Mouse (Mus musculus) embryo, embryonic 11.5 days (tissue): ENCODE results near the gene Fdps.

Experiments used
- DNase-seq: peaks from one replicate; pipeline ENCODE4 v3.0.0-alpha.2; 2012; ENCODE audit warnings: low read depth, low spot score

Gene Fdps

DNA sequence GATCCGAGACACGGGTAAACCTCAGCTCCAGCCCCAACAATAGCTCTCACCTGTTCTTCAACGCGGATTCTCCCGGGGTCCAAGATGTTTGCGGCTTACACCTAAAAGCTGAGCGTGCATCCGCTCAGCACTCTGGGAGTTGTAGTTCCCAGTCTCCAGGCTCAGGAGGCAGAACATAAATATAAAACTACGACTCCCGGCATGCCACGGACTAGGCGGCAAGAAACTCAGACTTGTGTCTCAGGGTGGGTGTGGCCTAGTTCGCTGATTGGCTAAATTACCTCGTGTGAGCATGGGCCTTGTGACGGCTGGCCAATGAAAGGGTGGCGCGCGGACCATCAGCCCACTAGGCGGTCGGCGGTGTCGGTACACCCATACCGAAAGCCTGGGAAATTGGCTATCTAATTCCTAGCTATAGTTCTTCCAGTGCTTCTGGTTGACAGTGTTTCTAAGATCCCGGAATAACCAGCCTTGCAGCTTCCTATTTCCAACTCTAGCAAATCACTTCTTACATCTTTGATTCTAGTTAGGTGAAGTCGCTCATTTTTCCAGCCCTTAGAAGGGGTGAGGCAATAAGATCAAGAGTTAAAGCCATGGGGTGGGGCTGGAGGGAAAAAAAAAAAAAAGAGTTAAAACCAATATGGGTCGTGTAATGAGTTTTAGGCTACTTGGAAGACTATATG is at the start of gene Fdps:
TSS of gene Fdps (minus strand) at position 148 of the 683 bp plus-strand sequence.
- DNase-seq: peak; percentile 98

DNA sequence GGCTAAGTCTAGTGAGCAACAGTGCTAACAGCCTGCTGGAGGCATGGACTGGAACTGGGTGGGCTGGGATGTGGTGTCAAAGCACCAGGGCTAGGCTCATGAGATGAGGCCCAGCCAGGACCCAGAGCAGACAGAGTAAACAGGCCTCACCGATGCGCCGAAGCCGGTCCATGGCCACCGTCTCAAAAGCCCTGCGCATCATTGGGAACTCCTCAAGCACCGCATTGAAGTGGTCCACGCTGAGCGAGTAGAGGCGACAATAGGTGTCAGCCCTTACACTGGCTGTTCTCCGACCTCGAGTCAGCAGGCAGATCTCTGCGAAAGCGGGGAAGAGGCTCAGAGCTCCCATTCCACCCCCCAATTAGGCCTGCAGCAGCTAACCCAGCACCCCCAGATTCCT is 46.8 kb upstream of the Fdps start:
- DNase-seq: no peak

- DNase-seq: no peak
These were observed 46.2 kb upstream of the Fdps start for GRCm38 (mm10) chr3:89147979-89148311.

DNA sequence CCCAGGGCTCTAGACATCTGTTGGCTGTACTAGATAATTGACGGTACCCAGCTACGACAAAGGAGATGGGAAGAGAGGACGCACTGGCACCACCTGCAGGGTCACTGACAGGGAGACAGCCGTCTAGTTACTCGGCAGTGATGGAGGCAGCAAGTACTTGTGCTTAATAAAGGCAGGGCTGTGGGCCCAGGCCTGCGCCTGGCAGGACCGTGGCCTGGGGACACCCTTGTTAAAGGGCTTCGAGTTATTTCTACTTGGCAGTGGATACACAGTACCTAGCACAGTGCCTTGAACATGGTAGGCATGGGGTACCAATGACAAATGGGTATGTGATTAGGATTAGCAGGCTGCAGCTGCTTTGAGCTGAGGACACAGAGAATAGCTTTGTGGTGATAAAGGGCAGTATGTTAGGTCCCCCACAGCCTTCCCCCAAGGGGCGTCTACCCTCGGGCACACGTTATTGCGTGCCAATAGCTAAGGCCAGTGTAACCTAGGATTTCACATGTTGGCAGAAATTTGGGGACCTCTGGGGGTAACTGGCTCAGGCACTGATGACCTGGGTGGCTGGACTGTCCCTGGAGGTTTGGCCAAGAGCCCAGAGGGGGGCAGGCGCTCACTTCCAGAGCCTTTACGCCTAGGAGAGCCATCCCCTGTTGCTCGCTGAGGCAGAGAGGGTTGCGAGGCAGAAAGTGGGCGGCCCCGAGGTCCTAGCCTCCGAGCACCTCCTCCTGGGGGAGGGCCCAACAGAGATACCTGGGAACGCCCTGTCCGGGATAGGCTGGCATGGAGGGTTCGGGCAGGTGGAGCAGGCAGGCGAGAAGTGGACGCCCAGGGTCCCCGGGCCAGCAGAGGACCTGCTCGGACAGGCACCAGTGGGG is 45.6 kb upstream of the Fdps start:
- no peak for DNase-seq

DNA sequence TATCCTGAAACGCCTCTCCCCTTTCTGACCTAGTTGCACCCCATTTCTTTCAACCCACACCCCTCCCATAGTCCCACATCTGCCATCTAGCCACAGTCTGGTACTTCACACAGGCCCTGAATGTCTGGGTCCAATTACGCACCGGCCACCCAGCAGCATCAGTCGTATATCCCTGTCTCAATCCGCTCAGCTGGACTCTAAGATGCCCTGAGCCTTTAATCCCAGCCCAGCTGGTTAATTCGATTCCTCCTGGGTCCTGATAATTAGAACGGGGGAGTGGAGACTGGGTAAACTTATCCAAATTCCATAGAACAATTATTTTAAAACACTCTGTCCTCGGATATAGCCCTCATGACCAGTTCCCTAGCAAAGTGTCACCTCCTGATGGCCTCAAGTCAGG is 43.8 kb upstream of the Fdps start:
- DNase-seq: no peak

DNA sequence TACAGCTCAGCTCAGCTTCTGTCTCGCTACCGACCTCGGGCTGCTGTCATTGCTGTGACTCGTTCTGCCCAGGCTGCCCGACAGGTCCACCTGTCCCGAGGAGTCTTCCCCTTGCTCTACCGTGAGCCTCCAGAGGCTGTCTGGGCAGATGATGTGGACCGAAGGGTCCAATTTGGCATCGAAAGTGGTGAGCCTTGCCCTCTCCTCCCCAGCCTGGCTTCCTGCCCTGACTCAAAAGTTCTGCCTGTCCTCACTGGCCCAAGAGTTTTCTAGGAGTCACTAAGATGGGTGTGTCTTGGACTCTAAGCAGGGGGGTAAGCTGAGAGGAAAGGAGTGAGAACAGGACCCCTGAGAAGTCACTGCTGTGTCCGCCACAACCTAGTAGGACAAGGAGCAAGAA is 43.1 kb upstream of the Fdps start:
- no peak for DNase-seq

DNA sequence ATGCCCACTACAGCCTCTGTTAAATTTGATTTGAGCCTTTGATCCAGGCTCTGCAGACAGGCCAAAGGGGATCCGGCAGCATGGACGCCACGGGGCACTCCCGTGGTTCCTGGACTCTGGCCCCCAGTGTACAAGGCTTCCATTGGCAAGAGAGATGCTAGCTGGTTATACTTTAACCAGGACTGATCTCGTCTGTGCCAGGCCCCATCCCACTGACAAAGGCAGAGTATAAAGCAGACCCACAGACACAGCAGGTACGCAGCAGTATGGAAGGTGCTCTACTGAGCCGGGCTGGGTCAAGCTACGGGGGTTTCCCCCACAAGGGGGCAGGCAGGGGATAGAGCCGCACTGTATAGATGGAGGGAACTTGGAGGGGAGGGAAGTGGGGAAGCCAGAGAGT is 34.6 kb upstream of the Fdps start:
- DNase-seq: no peak

GRCm38 (mm10) chr3:89135958-89136357 is 34.2 kb upstream of the Fdps start, which contains the start of gene Pklr:
Gene Pklr (plus strand): TSS chr3:89136142.
- no peak for DNase-seq

GRCm38 (mm10) chr3:89133752-89134151 is 32.0 kb upstream of the Fdps start:
- DNase-seq: no peak

GRCm38 (mm10) chr3:89133063-89133450 is 31.3 kb upstream of the Fdps start:
- no peak for DNase-seq

DNA sequence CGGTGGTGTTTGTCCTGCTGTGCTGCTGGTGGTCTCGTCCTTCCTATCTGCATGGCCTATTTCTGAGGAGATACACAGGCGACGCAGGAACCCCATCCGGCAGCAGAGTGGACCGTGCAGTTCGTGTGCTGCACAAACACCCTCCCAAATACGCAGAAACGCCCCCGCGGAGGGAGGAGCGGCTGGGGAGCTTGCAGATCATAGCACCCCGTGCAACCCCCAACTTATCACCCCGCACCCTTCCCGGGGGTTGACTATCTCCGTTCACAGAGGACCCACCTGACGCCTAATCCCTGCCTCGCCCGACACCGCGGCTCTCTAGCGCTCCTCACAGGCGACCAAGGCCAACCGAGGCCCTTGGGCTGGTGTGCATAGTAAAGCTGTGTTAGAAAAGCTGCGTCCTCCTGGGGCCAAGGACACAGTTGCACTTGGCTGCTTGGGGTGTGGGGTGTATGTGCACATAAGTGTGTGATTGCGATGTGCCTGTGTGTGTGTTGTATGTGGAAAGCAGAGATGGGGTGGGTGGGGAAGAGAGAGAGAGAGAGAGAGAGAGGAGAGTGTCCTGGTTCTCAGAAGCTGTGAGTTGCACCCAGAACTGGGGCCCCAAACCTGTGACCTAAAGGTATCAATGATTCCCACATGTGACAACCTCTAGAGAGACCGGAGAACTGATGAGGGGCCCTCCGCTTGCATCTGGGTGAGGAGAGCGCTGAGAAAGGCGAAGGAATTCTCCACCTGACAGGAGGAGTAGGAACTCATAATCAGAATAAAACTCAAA is 30.7 kb upstream of the Fdps start:
- no peak for DNase-seq

- DNase-seq: no peak
These were observed 30.1 kb upstream of the Fdps start for GRCm38 (mm10) chr3:89131816-89132215.

GRCm38 (mm10) chr3:89129908-89130307 is 28.1 kb upstream of the Fdps start:
- no peak for DNase-seq

- no peak for DNase-seq
These were observed 24.2 kb upstream of the Fdps start for GRCm38 (mm10) chr3:89125981-89126380.

- no peak for DNase-seq
These were observed 22.5 kb upstream of the Fdps start for GRCm38 (mm10) chr3:89124241-89124640.

DNA sequence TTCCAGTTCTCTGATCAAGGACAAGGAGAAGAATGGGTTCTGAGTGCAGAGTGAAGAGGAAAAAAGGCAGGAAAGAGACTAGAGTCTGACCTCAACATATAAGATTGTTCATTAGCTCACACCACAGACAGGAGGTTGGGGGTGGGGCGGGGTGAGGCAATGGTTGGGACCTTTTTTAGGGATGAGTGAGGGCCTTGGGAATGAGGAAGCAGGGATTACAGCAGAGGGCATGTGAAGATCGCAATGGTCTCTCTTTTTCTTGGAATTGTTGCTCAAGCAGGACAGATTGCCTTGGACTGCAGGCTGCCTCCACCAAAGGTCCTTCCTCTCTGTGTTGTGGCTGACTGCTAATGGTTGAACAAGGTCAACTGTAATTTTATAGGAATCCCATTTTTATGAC is 21.6 kb upstream of the Fdps start:
- DNase-seq: no peak

DNA sequence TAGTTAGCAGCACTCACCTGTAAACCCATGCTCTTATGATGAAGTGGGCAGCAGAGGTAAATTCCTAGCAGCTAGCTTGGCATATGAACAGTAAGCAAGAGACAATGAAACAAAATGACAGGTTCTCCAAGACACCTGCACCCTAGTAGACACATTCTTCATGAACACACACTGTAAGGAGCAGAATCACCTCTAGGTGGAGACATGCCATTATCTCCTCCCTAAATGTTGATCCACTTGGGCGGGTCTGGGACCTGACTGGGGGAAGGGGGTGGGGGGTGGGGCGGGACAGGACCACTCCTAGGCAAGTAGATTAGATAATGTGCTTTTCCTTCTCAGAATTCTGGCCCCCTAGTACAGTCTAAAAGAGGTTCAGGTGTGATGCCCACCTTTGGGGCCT is 13.8 kb upstream of the Fdps start:
- DNase-seq: no peak

DNA sequence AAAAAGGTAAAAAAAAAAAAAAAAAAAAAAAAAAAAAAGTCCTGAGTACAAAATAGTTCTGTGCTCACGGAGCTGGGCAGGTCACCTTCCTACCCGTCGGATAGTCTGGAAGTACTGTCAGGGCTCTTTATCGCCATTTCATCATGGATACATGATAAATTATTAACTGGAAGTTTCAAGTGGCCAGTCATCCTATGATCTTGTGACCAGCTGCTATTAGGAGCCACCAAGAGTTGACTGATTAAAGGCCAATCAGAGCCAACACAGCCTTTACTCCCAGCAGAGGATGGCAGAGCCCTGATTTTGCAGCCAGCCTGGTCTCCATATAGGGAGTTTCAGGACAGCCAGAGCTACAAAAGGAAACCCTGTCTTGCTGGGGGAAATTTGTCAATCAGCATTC is 11.3 kb upstream of the Fdps start:
- no peak for DNase-seq

- no peak for DNase-seq
These were observed 6.4 kb upstream of the Fdps start for GRCm38 (mm10) chr3:89108146-89108545.

DNA sequence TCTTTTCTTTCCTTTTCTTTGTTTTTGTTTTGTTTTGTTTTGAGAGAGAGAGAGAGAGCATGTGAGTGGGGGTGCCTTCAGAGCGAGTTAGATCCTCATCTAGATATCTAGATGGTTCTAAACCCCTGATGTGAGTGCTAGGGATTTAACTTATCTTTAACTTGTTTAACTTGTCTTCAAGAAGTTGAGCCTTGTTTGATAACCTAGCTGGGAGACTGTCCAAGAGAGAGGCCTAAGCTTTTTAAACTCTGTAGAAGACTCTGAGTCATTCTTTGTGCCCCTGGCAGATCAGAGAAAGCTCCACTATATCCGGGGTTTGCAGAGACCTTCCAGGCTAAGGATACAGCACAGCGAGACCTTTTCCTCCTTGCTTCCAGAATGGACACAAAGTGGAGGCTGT is 5.8 kb upstream of the Fdps start:
- no peak for DNase-seq

- DNase-seq: no peak
These were observed 5.1 kb upstream of the Fdps start for GRCm38 (mm10) chr3:89106881-89107280.

DNA sequence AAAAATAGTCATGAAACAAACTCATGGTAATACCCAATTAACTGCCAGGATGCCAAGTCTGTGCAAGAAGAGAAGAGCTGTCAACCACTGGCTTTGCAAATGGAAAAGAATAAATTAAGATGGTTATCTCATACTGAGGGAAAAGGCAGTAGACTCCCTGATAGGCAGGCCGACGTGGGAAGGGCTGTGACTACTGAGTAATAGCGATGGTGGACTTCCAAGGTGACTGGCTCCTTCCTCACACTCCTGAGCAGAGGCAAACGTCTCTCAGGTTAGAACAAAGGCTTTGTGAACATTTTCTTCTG is 1.5 kb upstream of the Fdps start:
- DNase-seq: no peak
